Mouse (Mus musculus): Measurements from ENCODE around the gene Dram1.

DNA sequence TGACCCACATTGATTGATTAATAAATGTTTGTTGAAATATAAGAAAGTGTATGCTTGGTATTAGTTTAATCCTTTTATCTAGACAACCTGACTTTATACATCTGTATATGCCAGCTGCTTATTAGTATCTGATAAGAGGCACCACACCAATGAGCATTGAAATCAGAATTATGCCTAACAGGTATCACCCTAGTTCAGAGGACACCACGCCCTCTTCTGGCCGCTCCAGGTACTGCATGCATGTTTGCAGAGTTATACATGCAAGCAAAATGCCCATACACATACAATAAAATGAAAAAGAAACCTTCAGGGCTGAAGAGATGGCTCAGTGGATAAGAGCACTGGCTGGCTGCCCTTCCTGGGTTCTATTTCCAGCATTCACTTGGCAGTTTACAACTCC is 7.1 kb downstream of the Dram1 start:
- TF ChIP-seq HCFC1 (IDR thresholded peaks at IDR 0.05; ENCODE audit: borderline replicate concordance, insufficient read depth, low read length): no peak
- TF ChIP-seq MAFK (IDR thresholded peaks at IDR 0.05; ENCODE audit: insufficient read depth, low read depth, low read length): no peak
- no peak for TF ChIP-seq ZNF384 (IDR thresholded peaks at IDR 0.05; ENCODE audit: low read depth, low read length)

Measured in ES-E14 (cell line).